Mouse (Mus musculus): ENCODE measurements around the gene Stt3b. TPM values are rescaled to one million over a fixed set of nuclear protein-coding genes. Genes with fewer than 3 reads are reported as not detected.

The Stt3b gene
- polyA plus RNA-seq, 1 experiment = 41.2 TPM

DNA sequence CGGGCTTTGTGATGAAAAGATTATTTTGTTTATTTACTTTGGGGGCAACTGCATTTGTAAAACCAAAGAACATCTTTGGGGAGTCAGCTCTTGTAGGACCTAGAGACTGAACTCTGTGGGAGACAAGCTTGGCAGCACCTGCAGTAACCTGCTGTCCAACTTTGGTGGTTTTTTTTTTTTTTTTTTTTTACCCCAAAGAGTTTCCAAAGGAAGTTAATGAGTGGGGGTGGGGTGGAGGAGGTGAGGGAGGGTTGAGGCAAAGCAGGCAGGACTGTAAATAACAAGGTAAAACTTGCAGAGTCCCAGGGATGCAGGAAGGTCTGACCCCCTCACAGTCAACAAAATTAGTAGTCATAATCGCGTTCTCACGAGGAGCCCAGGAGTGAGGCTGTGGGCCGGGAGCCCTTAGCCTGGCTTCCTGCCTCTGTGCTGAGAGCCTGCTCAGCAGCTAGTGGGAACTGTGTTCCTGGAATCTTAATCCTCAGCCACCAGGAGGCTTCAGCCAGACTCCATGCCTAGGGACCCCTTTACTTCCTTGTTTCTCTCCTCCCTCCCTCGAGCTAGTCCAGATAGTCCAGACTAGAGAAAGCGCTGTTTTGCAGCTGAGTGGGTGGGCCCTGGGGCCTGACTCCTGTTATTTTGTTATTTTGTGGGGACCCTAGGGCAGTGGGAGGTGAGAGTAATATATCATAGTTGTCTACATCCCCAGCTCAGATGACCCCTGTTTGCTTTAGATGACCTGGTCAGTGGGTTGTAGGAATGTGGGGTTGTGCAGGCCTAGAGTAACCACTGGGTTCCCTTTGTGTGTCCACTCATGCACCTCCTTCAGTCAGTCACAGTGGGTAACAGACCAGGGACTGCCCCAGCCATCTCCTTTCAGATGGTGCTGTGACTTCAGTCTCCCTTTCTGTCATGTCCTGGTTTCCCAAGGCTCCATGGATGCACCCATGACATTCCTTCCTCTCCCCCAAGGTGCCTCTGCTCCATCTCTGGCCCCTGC lies 95.3 kb downstream of the Stt3b start:
- no peaks in the 10 kb centered on the region for H3K79me2 ChIP-seq (ENCODE audit: control insufficient read depth, insufficient read depth)
- H3ac ChIP-seq (ENCODE audit: control insufficient read depth, insufficient read length) = no peak overlapping the region
- TF ChIP-seq SRF (IDR thresholded peaks at IDR 0.05; ENCODE audit: control insufficient read depth, insufficient read length, low read depth) = no peak
- no peak for TF ChIP-seq CEBPB (IDR thresholded peaks at IDR 0.05; ENCODE audit: insufficient read depth, poor library complexity, severe bottlenecking)
- no peak for TF ChIP-seq MYOG (IDR thresholded peaks at IDR 0.05; ENCODE audit: control insufficient read depth in 1 of 3, insufficient read depth in 1 of 3, insufficient read length in 2 of 3, low read depth in 2 of 3)
- no peak for TF ChIP-seq POLR2A (IDR thresholded peaks at IDR 0.05; ENCODE audit: insufficient read length, low read depth)
- TF ChIP-seq MAX (IDR thresholded peaks at IDR 0.05; ENCODE audit: low read depth) = no peak
- no peak for TF ChIP-seq MYOD1 (IDR thresholded peaks at IDR 0.05; ENCODE audit: control insufficient read depth in 1 of 3, insufficient read length in 2 of 3, low read depth in 2 of 3)
- TF ChIP-seq POLR2AphosphoS2 (IDR thresholded peaks at IDR 0.05; ENCODE audit: insufficient read length, low read depth) = no peak
- no peak for TF ChIP-seq REST (IDR thresholded peaks at IDR 0.05; ENCODE audit: insufficient read depth, insufficient read length)
- no peak for TF ChIP-seq E2F4 (IDR thresholded peaks at IDR 0.05; ENCODE audit: insufficient read depth)
- no peak for TF ChIP-seq USF1 (IDR thresholded peaks at IDR 0.05; ENCODE audit: low read depth)
- TF ChIP-seq TCF3 (IDR thresholded peaks at IDR 0.05; ENCODE audit: insufficient read length, low read depth) = no peak
- no peak for TF ChIP-seq TCF12 (IDR thresholded peaks at IDR 0.05; ENCODE audit: insufficient read depth, poor library complexity, severe bottlenecking)
- no peak overlapping the region for H3K4me2 ChIP-seq (ENCODE audit: low read depth)
- no peak overlapping the region for H3K4me3 ChIP-seq
- no peaks in the 10 kb centered on the region for H3K36me3 ChIP-seq (ENCODE audit: control insufficient read depth, insufficient read depth)
- H3K27me3 ChIP-seq (ENCODE audit: control insufficient read depth, insufficient read depth, insufficient read length) = no peaks in the 10 kb centered on the region

DNA sequence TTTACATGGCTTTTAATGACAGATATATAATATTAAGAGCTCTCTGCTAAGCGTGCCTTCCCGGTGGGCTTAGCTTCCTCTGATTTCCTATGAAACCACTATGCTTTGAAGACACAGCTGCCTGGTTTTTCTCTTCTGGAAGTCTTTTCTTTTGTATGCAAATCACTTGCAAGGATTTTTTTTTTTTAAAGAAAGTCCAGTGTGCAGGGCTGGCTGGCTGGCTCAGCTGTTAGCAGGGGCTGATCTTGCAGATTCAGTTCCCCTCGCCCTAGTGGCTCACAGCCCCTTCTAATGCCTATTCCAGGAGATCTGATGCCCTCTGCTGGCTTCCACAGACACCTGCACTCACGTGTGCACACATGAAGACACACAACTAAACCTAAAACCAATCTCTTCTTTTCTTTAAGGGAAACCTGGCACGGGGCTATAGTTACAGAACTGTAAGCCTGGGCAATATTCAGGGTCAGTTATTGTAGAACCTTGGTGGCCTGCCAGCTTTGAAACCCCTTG lies 96.4 kb downstream of the Stt3b start:
- Histone ChIP-seq H3K79me2 (ENCODE audit: control insufficient read depth, insufficient read depth) (no peaks in the 10 kb centered on the region), H3K4me3 (no peak overlapping the region), H3K4me2 (ENCODE audit: low read depth) (no peak overlapping the region), H3K27me3 (ENCODE audit: control insufficient read depth, insufficient read depth, insufficient read length) (no peaks in the 10 kb centered on the region), H3ac (ENCODE audit: control insufficient read depth, insufficient read length) (no peak overlapping the region), H3K36me3 (ENCODE audit: control insufficient read depth, insufficient read depth) (no peaks in the 10 kb centered on the region)
- no peak for TF ChIP-seq REST (IDR thresholded peaks at IDR 0.05; ENCODE audit: insufficient read depth, insufficient read length)
- no peak for TF ChIP-seq E2F4 (IDR thresholded peaks at IDR 0.05; ENCODE audit: insufficient read depth)
- no peak for TF ChIP-seq MYOG (IDR thresholded peaks at IDR 0.05; ENCODE audit: control insufficient read depth in 1 of 3, insufficient read depth in 1 of 3, insufficient read length in 2 of 3, low read depth in 2 of 3)
- TF ChIP-seq USF1 (IDR thresholded peaks at IDR 0.05; ENCODE audit: low read depth) = no peak
- TF ChIP-seq CEBPB (IDR thresholded peaks at IDR 0.05; ENCODE audit: insufficient read depth, poor library complexity, severe bottlenecking) = no peak
- TF ChIP-seq SRF (IDR thresholded peaks at IDR 0.05; ENCODE audit: control insufficient read depth, insufficient read length, low read depth) = no peak
- no peak for TF ChIP-seq MAX (IDR thresholded peaks at IDR 0.05; ENCODE audit: low read depth)
- TF ChIP-seq POLR2AphosphoS2 (IDR thresholded peaks at IDR 0.05; ENCODE audit: insufficient read length, low read depth) = no peak
- TF ChIP-seq POLR2A (IDR thresholded peaks at IDR 0.05; ENCODE audit: insufficient read length, low read depth) = no peak
- TF ChIP-seq MYOD1 (IDR thresholded peaks at IDR 0.05; ENCODE audit: control insufficient read depth in 1 of 3, insufficient read length in 2 of 3, low read depth in 2 of 3) = no peak
- TF ChIP-seq TCF3 (IDR thresholded peaks at IDR 0.05; ENCODE audit: insufficient read length, low read depth) = no peak
- TF ChIP-seq TCF12 (IDR thresholded peaks at IDR 0.05; ENCODE audit: insufficient read depth, poor library complexity, severe bottlenecking) = no peak

DNA sequence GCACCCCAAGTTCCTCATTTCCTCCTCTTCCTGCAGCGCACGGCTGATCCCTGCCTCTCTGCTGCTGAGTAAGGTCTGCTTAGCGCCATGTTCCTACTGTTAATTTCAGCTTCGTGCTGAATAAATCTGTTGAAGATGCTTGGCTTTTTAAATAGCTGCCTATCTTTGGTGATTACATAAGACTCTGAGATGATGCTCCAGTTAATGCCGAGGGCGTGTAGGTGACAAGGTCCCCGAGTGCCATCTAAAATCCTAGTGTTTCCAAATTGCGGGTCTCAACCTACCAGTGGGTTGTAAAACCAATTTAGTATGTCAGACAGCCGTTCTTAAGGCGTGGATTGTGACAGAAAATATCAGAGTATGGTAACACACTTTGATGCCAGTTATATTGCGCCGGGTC lies 99.7 kb downstream of the Stt3b start:
- Histone ChIP-seq H3ac (ENCODE audit: control insufficient read depth, insufficient read length) (no peak overlapping the region), H3K27me3 (ENCODE audit: control insufficient read depth, insufficient read depth, insufficient read length) (no peaks in the 10 kb centered on the region), H3K79me2 (ENCODE audit: control insufficient read depth, insufficient read depth) (no peaks in the 10 kb centered on the region), H3K4me3 (no peak overlapping the region), H3K36me3 (ENCODE audit: control insufficient read depth, insufficient read depth) (no peaks in the 10 kb centered on the region), H3K4me2 (ENCODE audit: low read depth) (no peak overlapping the region)
- TF ChIP-seq POLR2AphosphoS2 (IDR thresholded peaks at IDR 0.05; ENCODE audit: insufficient read length, low read depth) (no peak), MAX (IDR thresholded peaks at IDR 0.05; ENCODE audit: low read depth) (no peak), TCF3 (IDR thresholded peaks at IDR 0.05; ENCODE audit: insufficient read length, low read depth) (no peak), TCF12 (IDR thresholded peaks at IDR 0.05; ENCODE audit: insufficient read depth, poor library complexity, severe bottlenecking) (no peak), E2F4 (IDR thresholded peaks at IDR 0.05; ENCODE audit: insufficient read depth) (no peak), MYOG (IDR thresholded peaks at IDR 0.05; ENCODE audit: control insufficient read depth in 1 of 3, insufficient read depth in 1 of 3, insufficient read length in 2 of 3, low read depth in 2 of 3) (no peak), SRF (IDR thresholded peaks at IDR 0.05; ENCODE audit: control insufficient read depth, insufficient read length, low read depth) (no peak), CEBPB (IDR thresholded peaks at IDR 0.05; ENCODE audit: insufficient read depth, poor library complexity, severe bottlenecking) (no peak), USF1 (IDR thresholded peaks at IDR 0.05; ENCODE audit: low read depth) (no peak), MYOD1 (IDR thresholded peaks at IDR 0.05; ENCODE audit: control insufficient read depth in 1 of 3, insufficient read length in 2 of 3, low read depth in 2 of 3) (no peak), POLR2A (IDR thresholded peaks at IDR 0.05; ENCODE audit: insufficient read length, low read depth) (no peak), REST (IDR thresholded peaks at IDR 0.05; ENCODE audit: insufficient read depth, insufficient read length) (no peak)

GRCm38 (mm10) chr9:115209737-115210136 lies 100.5 kb downstream of the Stt3b start:
- Histone ChIP-seq H3K27me3 (ENCODE audit: control insufficient read depth, insufficient read depth, insufficient read length) (no peaks in the 10 kb centered on the region), H3K4me2 (ENCODE audit: low read depth) (no peak overlapping the region), H3K79me2 (ENCODE audit: control insufficient read depth, insufficient read depth) (no peaks in the 10 kb centered on the region), H3K36me3 (ENCODE audit: control insufficient read depth, insufficient read depth) (no peaks in the 10 kb centered on the region), H3K4me3 (no peak overlapping the region), H3ac (ENCODE audit: control insufficient read depth, insufficient read length) (no peak overlapping the region)
- TF ChIP-seq USF1 (IDR thresholded peaks at IDR 0.05; ENCODE audit: low read depth) (no peak), POLR2A (IDR thresholded peaks at IDR 0.05; ENCODE audit: insufficient read length, low read depth) (no peak), E2F4 (IDR thresholded peaks at IDR 0.05; ENCODE audit: insufficient read depth) (no peak), MYOD1 (IDR thresholded peaks at IDR 0.05; ENCODE audit: control insufficient read depth in 1 of 3, insufficient read length in 2 of 3, low read depth in 2 of 3) (no peak), TCF12 (IDR thresholded peaks at IDR 0.05; ENCODE audit: insufficient read depth, poor library complexity, severe bottlenecking) (no peak)

All from myocyte (in vitro differentiated cells).